Comparison of ENCODE assay signal across 28 mouse cellular contexts in the genomic region with DNA sequence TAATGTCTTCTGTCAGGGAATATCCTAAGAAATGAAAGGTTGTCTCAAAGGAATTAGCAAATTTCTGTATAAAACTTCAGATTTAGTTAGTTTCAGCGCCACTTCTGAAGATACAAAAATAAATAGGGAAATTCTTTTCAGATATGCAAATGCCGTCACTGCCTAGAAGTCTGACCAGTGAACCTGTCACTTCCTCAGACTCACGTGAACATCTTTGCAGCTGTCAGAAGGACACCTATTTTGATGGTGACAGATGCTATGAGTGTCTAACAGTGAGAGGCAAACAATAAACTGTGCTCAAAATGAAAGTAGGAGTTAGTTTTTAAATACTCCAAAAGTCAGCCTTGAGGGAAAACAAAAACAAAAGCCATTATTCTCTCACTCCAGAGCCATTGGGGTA.
"Had no signal": no experiment of that assay in that cellular context is flagged by ENCODE, and none has a peak within 500 bp of the region (broad histone marks: within the 10 kb centered on the region; RNA-seq: fewer than 3 reads in every experiment).

No protein-coding gene starts in this region.

- H3K4me1 ChIP-seq: embryonic facial prominence, embryonic 10.5 days; embryonic facial prominence, embryonic 12.5 days; embryonic facial prominence, embryonic 13.5 days; embryonic facial prominence, embryonic 15.5 days; forebrain, embryonic 10.5 days; forebrain, embryonic 12.5 days; forebrain, embryonic 13.5 days; forebrain, embryonic 15.5 days had no signal

- H3K27ac ChIP-seq: embryonic facial prominence, embryonic 10.5 days; embryonic facial prominence, embryonic 12.5 days; embryonic facial prominence, embryonic 13.5 days; embryonic facial prominence, embryonic 15.5 days; forebrain, embryonic 10.5 days; forebrain, embryonic 12.5 days; forebrain, embryonic 13.5 days; forebrain, embryonic 15.5 days; gastrocnemius, adult 2 months; heart, adult 2 months had no signal

- H3K9me3 ChIP-seq: embryonic facial prominence, embryonic 10.5 days; embryonic facial prominence, embryonic 12.5 days; embryonic facial prominence, embryonic 13.5 days; embryonic facial prominence, embryonic 15.5 days; forebrain, embryonic 10.5 days; forebrain, embryonic 12.5 days; forebrain, embryonic 13.5 days; forebrain, embryonic 15.5 days had no signal

- H3K4me2 ChIP-seq: embryonic facial prominence, embryonic 12.5 days; embryonic facial prominence, embryonic 13.5 days; embryonic facial prominence, embryonic 15.5 days; forebrain, embryonic 12.5 days; forebrain, embryonic 13.5 days; forebrain, embryonic 15.5 days had no signal

- H3K4me3 ChIP-seq: embryonic facial prominence, embryonic 10.5 days; embryonic facial prominence, embryonic 12.5 days; embryonic facial prominence, embryonic 13.5 days; embryonic facial prominence, embryonic 15.5 days; erythroblast, embryonic 14.5 days; forebrain, embryonic 10.5 days; forebrain, embryonic 12.5 days; forebrain, embryonic 13.5 days; forebrain, embryonic 15.5 days; gastrocnemius, adult 2 months; heart, adult 2 months had no signal

- H3K27me3 ChIP-seq: embryonic facial prominence, embryonic 12.5 days; embryonic facial prominence, embryonic 13.5 days; embryonic facial prominence, embryonic 15.5 days; forebrain, embryonic 12.5 days; forebrain, embryonic 13.5 days; forebrain, embryonic 15.5 days had no signal

- ATAC-seq: forebrain, embryonic 13.5 days; forebrain, embryonic 14.5 days; forebrain, embryonic 15.5 days; forebrain, embryonic 16.5 days; forebrain, postnatal 0 days had no signal

- H3K36me3 ChIP-seq: embryonic facial prominence, embryonic 10.5 days; embryonic facial prominence, embryonic 12.5 days; embryonic facial prominence, embryonic 13.5 days; embryonic facial prominence, embryonic 15.5 days; forebrain, embryonic 10.5 days; forebrain, embryonic 12.5 days; forebrain, embryonic 15.5 days had no signal

- H3K9ac ChIP-seq: embryonic facial prominence, embryonic 12.5 days; embryonic facial prominence, embryonic 13.5 days; embryonic facial prominence, embryonic 15.5 days; forebrain, embryonic 12.5 days; forebrain, embryonic 13.5 days; forebrain, embryonic 15.5 days; forebrain, postnatal 0 days had no signal

- DNase-seq: cerebellum, adult 8-10 months; cerebellum, adult 9-10 months; cerebellum, adult 9-11 months; cerebellum, postnatal 10 days; cerebellum, postnatal 14 days; cerebellum, postnatal 25 days; cerebellum, postnatal 36 days; embryo, embryonic 11 days; forebrain, postnatal 0 days; gastrocnemius, adult 2 months; gastrocnemius, postnatal 10 days; gastrocnemius, postnatal 14 days; gastrocnemius, postnatal 25 days; gastrocnemius, postnatal 36 days; heart, adult 11 months; heart, adult 18-20 months; heart, adult 2 months had no signal
